In the genomic region with DNA sequence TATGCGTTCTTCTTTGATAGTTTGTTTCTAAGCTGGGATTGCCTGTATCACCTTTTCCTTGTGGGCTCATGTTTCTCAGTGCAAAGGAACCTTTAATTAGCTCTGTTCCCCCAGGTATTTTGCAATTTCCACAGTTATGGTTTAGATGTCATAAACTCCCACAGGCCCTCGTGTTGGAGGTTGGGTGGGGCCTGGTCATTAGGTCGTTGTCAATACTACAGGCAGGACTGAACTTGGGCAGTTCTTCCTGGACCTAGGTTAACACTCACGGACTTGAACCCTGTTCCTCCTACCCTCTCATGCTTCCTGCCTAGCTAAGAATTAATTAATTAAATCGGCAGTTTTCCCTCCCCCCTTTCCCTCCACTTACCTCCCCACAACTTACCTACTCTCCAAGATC, we compare ENCODE assay signal across 24 mouse cellular contexts.
A peak's percentile ranks its signal among the peaks of the same experiment; 100 is the strongest.
DNase-seq lines count a peak whose midpoint lies in the region; ATAC-seq and TF ChIP-seq lines count a peak whose summit lies in the region.
"Had no signal": no experiment of that assay in that cellular context is flagged by ENCODE, and none has a peak within 500 bp of the region (broad histone marks: within the 10 kb centered on the region; RNA-seq: fewer than 3 reads in every experiment).

No protein-coding gene starts in this region.

- no peaks in the 10 kb centered on the region for H3K4me1 ChIP-seq in embryonic facial prominence, embryonic 14.5 days (ENCODE audit: control insufficient read depth, insufficient read depth, low read length)
- peaks cover 10% of the 10 kb centered on the region for H3K4me1 ChIP-seq in embryonic facial prominence, embryonic 10.5 days
- peaks cover 15% of the 10 kb centered on the region; the same call in 1 of the 2 replicates for H3K4me1 ChIP-seq in intestine, embryonic 15.5 days (replicated peaks)
- peaks cover 5% of the 10 kb centered on the region; the same call in 1 of the 2 replicates for H3K4me1 ChIP-seq in intestine, postnatal 0 days (replicated peaks; ENCODE audit: control insufficient read depth, insufficient read depth, low read length)
- H3K4me1 ChIP-seq in lung, postnatal 0 days (ENCODE audit: insufficient read depth, low read depth, low read length) = no peaks in the 10 kb centered on the region

- DNase-seq in embryonic facial prominence, embryonic 14.5 days (ENCODE audit: low spot score) = no peak
- DNase-seq in embryonic facial prominence, embryonic 10.5 days (ENCODE audit: low spot score) = no peak
- DNase-seq in thymus, adult 18-20 months = no peak
- no peak for DNase-seq in lung, postnatal 0 days (ENCODE audit: low spot score)
- DNase-seq: adrenal gland, adult 8-10 months; adrenal gland, postnatal 14 days; adrenal gland, postnatal 36 days; B cell, adult 2 months; cerebellum, adult 11-12 months; cerebellum, adult 2 months; cerebellum, adult 9-10 months; cerebellum, postnatal 10 days; cerebellum, postnatal 25 days; forebrain, postnatal 0 days had no signal

- 59% methylated on average over 5 of the region's 5 CpGs for WGBS in embryonic facial prominence, embryonic 14.5 days
- 79% methylated on average over 5 of the region's 5 CpGs for WGBS in embryonic facial prominence, embryonic 10.5 days
- WGBS in intestine, embryonic 15.5 days = 58% methylated on average over 5 of the region's 5 CpGs
- 30% methylated on average over 5 of the region's 5 CpGs for WGBS in intestine, postnatal 0 days
- 67% methylated on average over 5 of the region's 5 CpGs for WGBS in lung, postnatal 0 days

- ATAC-seq in embryonic facial prominence, embryonic 14.5 days (ENCODE audit: low read depth) = peak; percentile 20; the same call in 1 of the 2 replicates
- peak; percentile 84 for ATAC-seq in intestine, embryonic 15.5 days
- 0 out of 2 replicates have a peak, but pooled peaks have one; percentile 31 for ATAC-seq in intestine, postnatal 0 days
- no peak for ATAC-seq in lung, postnatal 0 days
- ATAC-seq: activated CD4-positive, CD25-positive, alpha-beta regulatory T cell, adult 4 months; CD4-positive, CD25-positive, alpha-beta regulatory T cell, adult 4 months; forebrain, embryonic 13.5 days; forebrain, embryonic 15.5 days; forebrain, postnatal 0 days; Patski had no signal

- no peak overlapping the region for H3K4me3 ChIP-seq in embryonic facial prominence, embryonic 14.5 days (ENCODE audit: low read depth, low read length)
- no peak overlapping the region for H3K4me3 ChIP-seq in embryonic facial prominence, embryonic 10.5 days
- H3K4me3 ChIP-seq in intestine, embryonic 15.5 days (replicated peaks) = no peak overlapping the region
- no peak overlapping the region for H3K4me3 ChIP-seq in intestine, postnatal 0 days (ENCODE audit: low read depth, low read length)
- no peak overlapping the region for H3K4me3 ChIP-seq in lung, postnatal 0 days (ENCODE audit: low read depth, low read length)
- H3K4me3 ChIP-seq: embryonic facial prominence, embryonic 13.5 days; forebrain, embryonic 13.5 days; forebrain, embryonic 15.5 days had no signal

- no peaks in the 10 kb centered on the region for H3K27me3 ChIP-seq in embryonic facial prominence, embryonic 14.5 days (replicated peaks; ENCODE audit: control insufficient read depth, insufficient read depth, low read length)
- H3K27me3 ChIP-seq in embryonic facial prominence, embryonic 10.5 days (replicated peaks; ENCODE audit: low read depth, poor library complexity, severe bottlenecking) = no peaks in the 10 kb centered on the region
- no peaks in the 10 kb centered on the region for H3K27me3 ChIP-seq in intestine, embryonic 15.5 days (replicated peaks)
- no peaks in the 10 kb centered on the region for H3K27me3 ChIP-seq in intestine, postnatal 0 days (replicated peaks; ENCODE audit: control insufficient read depth, insufficient read depth, low read length)
- H3K27me3 ChIP-seq in lung, postnatal 0 days (replicated peaks; ENCODE audit: insufficient read depth, low read length) = no peaks in the 10 kb centered on the region
- H3K27me3 ChIP-seq: CH12.LX; embryonic facial prominence, embryonic 13.5 days; forebrain, embryonic 13.5 days; forebrain, embryonic 15.5 days; Patski had no signal

- H3K4me2 ChIP-seq in embryonic facial prominence, embryonic 14.5 days (ENCODE audit: low read depth, low read length) = no peak overlapping the region
- H3K4me2 ChIP-seq in intestine, embryonic 15.5 days (replicated peaks) = no peak overlapping the region
- H3K4me2 ChIP-seq in intestine, postnatal 0 days (replicated peaks; ENCODE audit: low read depth) = no peak overlapping the region
- H3K4me2 ChIP-seq in lung, postnatal 0 days (replicated peaks; ENCODE audit: low read depth, low read length) = no peak overlapping the region
- H3K4me2 ChIP-seq: embryonic facial prominence, embryonic 13.5 days; forebrain, embryonic 13.5 days; forebrain, embryonic 15.5 days had no signal

- no peaks in the 10 kb centered on the region for H3K9me3 ChIP-seq in embryonic facial prominence, embryonic 14.5 days (ENCODE audit: control insufficient read depth, low read length)
- no peaks in the 10 kb centered on the region for H3K9me3 ChIP-seq in embryonic facial prominence, embryonic 10.5 days
- H3K9me3 ChIP-seq in intestine, embryonic 15.5 days = no peaks in the 10 kb centered on the region
- H3K9me3 ChIP-seq in intestine, postnatal 0 days (ENCODE audit: control insufficient read depth) = no peaks in the 10 kb centered on the region
- no peaks in the 10 kb centered on the region for H3K9me3 ChIP-seq in lung, postnatal 0 days (ENCODE audit: low read length)
- H3K9me3 ChIP-seq: embryonic facial prominence, embryonic 13.5 days; forebrain, embryonic 13.5 days; forebrain, embryonic 15.5 days; G1E had no signal

- H3K9ac ChIP-seq in embryonic facial prominence, embryonic 14.5 days (ENCODE audit: low read depth, low read length) = no peak overlapping the region
- no peak overlapping the region for H3K9ac ChIP-seq in intestine, embryonic 15.5 days
- no peak overlapping the region for H3K9ac ChIP-seq in intestine, postnatal 0 days (ENCODE audit: low read depth, low read length)
- no peak overlapping the region for H3K9ac ChIP-seq in lung, postnatal 0 days (replicated peaks; ENCODE audit: low read depth)
- H3K9ac ChIP-seq: embryonic facial prominence, embryonic 13.5 days; forebrain, embryonic 13.5 days; forebrain, embryonic 15.5 days; forebrain, postnatal 0 days had no signal

- H3K36me3 ChIP-seq in embryonic facial prominence, embryonic 14.5 days (ENCODE audit: control insufficient read depth, insufficient read depth, low read length) = no peaks in the 10 kb centered on the region
- no peaks in the 10 kb centered on the region for H3K36me3 ChIP-seq in embryonic facial prominence, embryonic 10.5 days (replicated peaks)
- H3K36me3 ChIP-seq in intestine, embryonic 15.5 days = no peaks in the 10 kb centered on the region
- H3K36me3 ChIP-seq in intestine, postnatal 0 days (ENCODE audit: control insufficient read depth, insufficient read depth) = no peaks in the 10 kb centered on the region
- H3K36me3 ChIP-seq in lung, postnatal 0 days (ENCODE audit: insufficient read depth, low read length) = no peaks in the 10 kb centered on the region
- H3K36me3 ChIP-seq: embryonic facial prominence, embryonic 13.5 days; forebrain, embryonic 15.5 days; G1E had no signal

- TF ChIP-seq CTCF in intestine, postnatal 0 days (IDR thresholded peaks at IDR 0.05; ENCODE audit: low read depth) = no peak
- TF ChIP-seq CTCF in lung, postnatal 0 days (IDR thresholded peaks at IDR 0.05) = no peak

- H3K27ac ChIP-seq in embryonic facial prominence, embryonic 14.5 days (replicated peaks; ENCODE audit: low read depth, low read length) = no peak overlapping the region
- no peak overlapping the region for H3K27ac ChIP-seq in embryonic facial prominence, embryonic 10.5 days (replicated peaks)
- no peak overlapping the region for H3K27ac ChIP-seq in intestine, embryonic 15.5 days
- no peak overlapping the region for H3K27ac ChIP-seq in intestine, postnatal 0 days (ENCODE audit: low read depth, low read length)
- no peak overlapping the region for H3K27ac ChIP-seq in lung, postnatal 0 days (ENCODE audit: low read length)
- H3K27ac ChIP-seq: embryonic facial prominence, embryonic 13.5 days; forebrain, embryonic 13.5 days; forebrain, embryonic 15.5 days had no signal

- no peak for TF ChIP-seq EP300 in lung, postnatal 0 days (IDR thresholded peaks at IDR 0.05)
